Mouse (Mus musculus) erythroblast, embryonic 14.5 days (primary cell): ENCODE measurements around the gene Hoxb3.

Experiments
- GATA1 ChIP-seq: IDR thresholded peaks from 2 replicates; pipeline ENCODE4 v1.6.1; 2012; ENCODE audit warnings: low read length, inconsistent platforms, mixed read lengths
- TAL1 ChIP-seq: IDR thresholded peaks from 3 replicates; pipeline ENCODE4 v1.6.1; 2012; ENCODE audit warnings: low read length, inconsistent platforms, mixed read lengths

GRCm38 (mm10) chr11:96297428-96297827 lies 25.7 kb upstream of the Hoxb3 start:
- TF ChIP-seq GATA1 = no peak
- TF ChIP-seq TAL1 = no peak
